Mouse (Mus musculus) neural tube, embryonic 15.5 days (tissue): Measurements from ENCODE around the gene Shoc2. TPM values are rescaled to one million over a fixed set of nuclear protein-coding genes. Genes with fewer than 3 reads are reported as not detected.

Experiments used
- ATAC-seq: fragments of 200-750 bp; cut with Nextera tagmentation; 2 replicates; pipeline ENCODE4 v1.8.0; 2017; ENCODE audit warnings: mild to moderate bottlenecking, moderate TSS enrichment, moderate library complexity; ENCODE audit not compliant: low FRiP score
- H3K27ac ChIP-seq: fragments of 300-500 bp; sonication (generic); replicated peaks from 2 replicates; pipeline ENCODE4 v1.5.1; 2015; ENCODE audit warnings: mild to moderate bottlenecking, inconsistent platforms
- H3K27me3 ChIP-seq: fragments of 300-500 bp; sonication (generic); replicated peaks from 2 replicates; pipeline ENCODE4 v1.6.1; 2015; ENCODE audit warnings: inconsistent platforms
- H3K36me3 ChIP-seq: fragments of 300-500 bp; sonication (generic); 2 replicates; pipeline ENCODE4 v1.6.1; 2015; ENCODE audit warnings: inconsistent platforms
- H3K4me1 ChIP-seq: fragments of 300-500 bp; sonication (generic); 2 replicates; pipeline ENCODE4 v1.6.1; 2015; ENCODE audit warnings: inconsistent platforms
- H3K4me2 ChIP-seq: fragments of 300-500 bp; sonication (generic); 2 replicates; pipeline ENCODE4 v1.6.1; 2015; ENCODE audit warnings: inconsistent platforms, mild to moderate bottlenecking, moderate library complexity
- H3K4me3 ChIP-seq: fragments of 300-500 bp; sonication (generic); replicated peaks from 2 replicates; pipeline ENCODE4 v1.5.1; 2015; ENCODE audit warnings: mild to moderate bottlenecking, inconsistent platforms
- H3K9ac ChIP-seq: fragments of 300-500 bp; sonication (generic); replicated peaks from 2 replicates; pipeline ENCODE4 v1.6.1; 2015; ENCODE audit warnings: mild to moderate bottlenecking, inconsistent platforms
- H3K9me3 ChIP-seq: fragments of 300-500 bp; sonication (generic); replicated peaks from 2 replicates; pipeline ENCODE4 v1.6.1; 2016; ENCODE audit warnings: inconsistent platforms
- WGBS: fragments of 180-500 bp; shearing (Covaris S2); methylation state at CpG from one replicate; pipeline ENCODE4 v1.1.7; 2015; ENCODE audit warnings: mixed read lengths; 5-methylcytosine and 5-hydroxymethylcytosine counted together
- polyA plus RNA-seq: library from polyadenylated mRNA; unstranded; fragments of >200 nt; fragmentation: Nextera tagmentation; extraction: Ambion mirVana; gene quantifications from 2 replicates; pipeline ENCODE4 v1.2.1, GENCODE M21; 2015

Gene Shoc2
- polyA plus RNA-seq: 58.4 and 59.4 TPM in 2 replicates

DNA sequence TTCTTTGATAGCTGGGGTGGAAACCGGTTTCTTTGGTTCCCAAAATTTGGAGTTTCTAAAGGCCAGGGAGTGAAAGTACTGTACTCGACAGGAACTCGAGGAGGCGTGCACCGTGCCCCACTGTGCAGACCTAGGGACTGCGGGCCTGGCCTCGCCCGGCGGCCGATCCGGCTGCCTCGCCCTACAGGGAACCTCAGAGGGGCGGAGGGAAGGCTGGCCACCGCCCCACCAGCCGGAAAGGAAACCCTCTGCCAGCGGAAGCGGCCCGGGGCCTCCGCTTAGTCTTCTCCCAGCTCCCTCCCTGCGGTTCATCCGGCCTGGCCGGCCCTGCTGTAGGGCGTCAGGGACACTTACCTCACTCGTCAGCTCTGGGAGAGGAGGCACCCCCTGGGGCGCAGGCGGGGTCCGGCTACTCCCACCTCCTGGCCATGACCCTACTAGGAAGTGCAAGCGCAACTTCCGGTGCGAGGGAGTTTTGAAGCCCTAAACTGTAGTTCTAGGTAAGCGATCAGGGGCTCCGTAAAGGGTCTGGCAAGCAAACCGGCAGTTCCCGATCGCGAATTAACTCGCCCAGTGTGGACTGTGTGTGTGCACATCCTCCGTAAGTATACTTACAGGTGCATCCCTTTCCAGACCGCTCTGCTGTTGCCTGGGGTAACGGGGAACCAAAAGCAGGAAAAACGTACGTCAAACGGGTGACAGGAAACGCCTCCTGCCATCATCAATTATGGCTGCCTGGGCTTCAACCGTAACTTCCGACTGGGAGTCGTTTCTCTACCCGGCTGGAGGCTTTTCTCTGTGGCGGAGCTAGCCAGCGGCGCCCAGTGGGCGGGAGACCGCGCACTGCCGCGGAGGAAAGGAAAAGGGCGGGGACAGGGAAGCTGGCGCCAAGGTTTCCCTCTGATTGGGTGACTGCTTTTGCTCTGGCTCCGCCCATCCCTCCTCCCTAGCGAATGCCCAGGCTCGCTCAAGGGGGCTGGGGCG is at the start of gene Shoc2, which contains the start of gene Bbip1:
Gene Shoc2, plus strand, starts transcription at position 505 of the 984 bp plus-strand sequence.
Gene Bbip1, minus strand, starts transcription at position 826 of the 984 bp plus-strand sequence.
- Histone ChIP-seq H3K9me3 (no peaks in the 10 kb centered on the region), H3K4me3 (peak within 1 kb of the TSS; percentile 95), H3K27ac (peak within 1 kb of the TSS; percentile 99), H3K4me1 (peaks cover 22% of the 10 kb centered on the region), H3K27me3 (no peaks in the 10 kb centered on the region), H3K4me2 (peak within 1 kb of the TSS; percentile 67), H3K9ac (peak within 1 kb of the TSS; percentile 94), H3K36me3 (no peaks in the 10 kb centered on the region)
- peak; percentile 96 for ATAC-seq
- under 1% methylated on average over 60 of the region's 62 CpGs for WGBS

GRCm38 (mm10) chr19:53894538-53895121 is 49.5 kb upstream of the Shoc2 start:
- H3K4me1 ChIP-seq: 0 out of 2 replicates have a peak, but pooled peaks cover 6% of the 10 kb centered on the region
- 0 out of 2 replicates have a peak, but pooled peaks cover 2% of the 10 kb centered on the region for H3K27me3 ChIP-seq
- no peak overlapping the region for H3K4me2 ChIP-seq
- ATAC-seq: no peak
- H3K36me3 ChIP-seq: no peaks in the 10 kb centered on the region
- 75% methylated on average over 12 of the region's 12 CpGs for WGBS
- H3K9me3 ChIP-seq: no peaks in the 10 kb centered on the region
- H3K27ac ChIP-seq: no peak overlapping the region; the same call in 1 of the 2 replicates
- no peak overlapping the region for H3K9ac ChIP-seq
- no peak overlapping the region for H3K4me3 ChIP-seq

GRCm38 (mm10) chr19:53898046-53898445 is 46.1 kb upstream of the Shoc2 start:
- WGBS: 87% methylated on average over 5 of the region's 5 CpGs
- no peak for ATAC-seq
- H3K27me3 ChIP-seq: 0 out of 2 replicates have a peak, but pooled peaks cover 2% of the 10 kb centered on the region
- H3K27ac ChIP-seq: no peak overlapping the region
- H3K4me2 ChIP-seq: no peak overlapping the region
- no peaks in the 10 kb centered on the region for H3K9me3 ChIP-seq
- peaks cover 11% of the 10 kb centered on the region for H3K4me1 ChIP-seq
- no peaks in the 10 kb centered on the region for H3K36me3 ChIP-seq
- H3K4me3 ChIP-seq: no peak overlapping the region
- H3K9ac ChIP-seq: no peak overlapping the region

- WGBS: 79% methylated on average over 4 of the region's 4 CpGs
- no peaks in the 10 kb centered on the region for H3K36me3 ChIP-seq
- 0 out of 2 replicates have a peak, but pooled peaks cover 2% of the 10 kb centered on the region for H3K27me3 ChIP-seq
- no peak for ATAC-seq
- H3K4me1 ChIP-seq: peaks cover 11% of the 10 kb centered on the region
- H3K27ac ChIP-seq: no peak overlapping the region
- no peak overlapping the region for H3K4me3 ChIP-seq
- H3K9ac ChIP-seq: no peak overlapping the region
- no peaks in the 10 kb centered on the region for H3K9me3 ChIP-seq
- H3K4me2 ChIP-seq: no peak overlapping the region
Measured at GRCm38 (mm10) chr19:53898498-53898897, 45.6 kb upstream of the Shoc2 start.

- Histone ChIP-seq H3K36me3 (no peaks in the 10 kb centered on the region), H3K4me3 (no peak overlapping the region), H3K27me3 (0 out of 2 replicates have a peak, but pooled peaks cover 2% of the 10 kb centered on the region), H3K4me1 (peaks cover 11% of the 10 kb centered on the region), H3K4me2 (no peak overlapping the region), H3K27ac (no peak overlapping the region), H3K9me3 (no peaks in the 10 kb centered on the region), H3K9ac (no peak overlapping the region)
- no peak for ATAC-seq
- WGBS: 85% methylated on average over 25 of the region's 25 CpGs
Measured at GRCm38 (mm10) chr19:53898970-53899900, 44.9 kb upstream of the Shoc2 start.

- H3K4me1 ChIP-seq: peaks cover 18% of the 10 kb centered on the region
- no peak for ATAC-seq
- H3K27me3 ChIP-seq: 0 out of 2 replicates have a peak, but pooled peaks cover 2% of the 10 kb centered on the region
- no peak overlapping the region for H3K4me2 ChIP-seq
- no peaks in the 10 kb centered on the region for H3K36me3 ChIP-seq
- H3K4me3 ChIP-seq: no peak overlapping the region
- no peak overlapping the region for H3K9ac ChIP-seq
- H3K9me3 ChIP-seq: no peaks in the 10 kb centered on the region
- WGBS: 88% methylated on average over 14 of the region's 14 CpGs
- no peak overlapping the region for H3K27ac ChIP-seq
Measured at GRCm38 (mm10) chr19:53899941-53900610, 44.0 kb upstream of the Shoc2 start.

GRCm38 (mm10) chr19:53901931-53902738 is 42.0 kb upstream of the Shoc2 start:
- Histone ChIP-seq H3K36me3 (no peaks in the 10 kb centered on the region), H3K9me3 (no peaks in the 10 kb centered on the region), H3K27me3 (0 out of 2 replicates have a peak, but pooled peaks cover 2% of the 10 kb centered on the region), H3K9ac (peak overlapping the region; percentile 77; the same call in 1 of the 2 replicates), H3K4me3 (peak overlapping the region; percentile 96), H3K27ac (peak overlapping the region; percentile 92), H3K4me2 (peak overlapping the region; percentile 79), H3K4me1 (peaks cover 28% of the 10 kb centered on the region)
- WGBS: 69% methylated on average over 15 of the region's 15 CpGs
- no peak; the same call in 1 of the 2 replicates for ATAC-seq

DNA sequence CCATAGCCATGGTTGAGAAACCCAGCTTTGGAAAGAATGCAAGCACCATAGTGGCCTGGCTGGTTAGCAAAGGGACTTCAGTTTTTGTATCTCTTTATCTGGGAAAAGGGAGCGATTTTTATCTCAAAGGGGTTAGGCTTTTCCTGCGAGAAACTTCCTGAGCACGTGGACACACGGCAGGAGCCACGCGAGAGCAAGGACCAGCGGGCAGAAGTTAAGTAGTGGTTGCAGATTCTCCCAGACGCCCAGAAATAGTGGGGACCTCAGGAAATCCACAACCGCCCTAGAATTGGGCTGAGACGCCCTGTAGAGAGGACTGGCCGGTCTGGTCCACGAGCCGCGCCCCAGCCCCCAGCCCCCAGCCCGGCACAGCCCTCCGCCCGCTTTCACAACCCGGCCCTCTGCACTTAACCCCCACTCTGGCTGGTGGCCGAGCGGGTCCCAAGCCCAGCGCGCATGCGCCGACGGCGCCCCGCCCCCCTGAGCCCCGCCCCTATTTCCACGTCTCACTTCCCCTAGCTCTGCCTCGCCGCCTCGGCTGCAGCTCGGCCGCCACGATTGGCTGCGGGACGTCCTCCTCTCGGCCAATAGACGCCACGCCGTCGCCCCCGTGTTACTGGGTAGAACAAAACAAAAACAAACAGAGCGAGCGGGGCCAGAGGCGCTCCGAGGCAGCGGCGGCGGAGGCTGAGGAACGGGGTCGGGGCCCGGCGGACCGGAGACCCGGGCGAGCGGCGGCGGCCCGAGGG is 41.2 kb upstream of the Shoc2 start:
- H3K27ac ChIP-seq: peak overlapping the region; percentile 92
- peak overlapping the region; percentile 96 for H3K4me3 ChIP-seq
- peaks cover 28% of the 10 kb centered on the region for H3K4me1 ChIP-seq
- H3K9me3 ChIP-seq: no peaks in the 10 kb centered on the region
- ATAC-seq: peak; percentile 98
- H3K4me2 ChIP-seq: peak overlapping the region; percentile 79
- no peaks in the 10 kb centered on the region for H3K36me3 ChIP-seq
- 0 out of 2 replicates have a peak, but pooled peaks cover 2% of the 10 kb centered on the region for H3K27me3 ChIP-seq
- under 1% methylated on average over 61 of the region's 61 CpGs for WGBS
- H3K9ac ChIP-seq: peak overlapping the region; percentile 89

DNA sequence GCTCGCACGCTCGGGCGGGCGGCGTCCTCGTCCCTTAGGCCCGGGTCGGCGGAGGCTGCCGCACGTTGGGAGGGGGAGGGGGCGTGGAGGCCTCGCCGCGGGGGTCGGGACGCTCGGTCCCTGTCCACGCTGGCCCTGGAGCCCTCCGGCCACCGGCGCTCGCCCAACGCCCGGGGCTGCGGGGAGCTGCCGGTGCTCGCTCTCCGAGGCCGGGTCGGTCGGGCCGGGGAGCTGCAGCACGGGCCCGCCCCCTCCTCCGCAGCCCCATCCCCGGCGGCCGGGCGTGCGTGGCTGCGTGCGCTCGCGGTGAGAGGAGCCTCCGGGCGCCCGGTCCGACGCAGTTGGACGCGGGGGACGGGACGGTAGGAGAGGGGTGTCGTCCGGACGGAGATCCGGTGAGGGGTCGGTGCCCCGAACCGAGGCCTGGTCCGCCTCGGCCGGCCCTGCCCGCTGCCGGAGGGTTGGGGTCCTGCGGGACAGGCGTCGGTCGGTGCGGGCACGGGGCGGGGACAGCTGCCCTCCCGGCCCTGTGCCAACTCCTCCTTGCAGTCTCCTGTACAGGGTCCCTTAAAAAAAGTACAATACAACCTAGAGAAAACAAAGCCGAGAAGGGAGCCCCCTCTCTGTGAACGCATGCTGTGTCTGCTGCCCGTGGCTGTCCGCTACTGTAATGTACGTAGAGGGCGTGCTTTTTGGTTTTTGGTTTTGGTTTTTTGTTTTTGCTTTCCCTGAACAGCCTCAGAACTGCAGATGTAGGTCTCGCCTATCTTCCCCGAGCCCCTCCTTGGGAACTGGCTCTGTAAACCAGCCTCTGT is 40.4 kb upstream of the Shoc2 start:
- H3K27ac ChIP-seq: peak overlapping the region; percentile 92
- H3K27me3 ChIP-seq: 0 out of 2 replicates have a peak, but pooled peaks cover 2% of the 10 kb centered on the region
- peak; percentile 75 for ATAC-seq
- H3K9me3 ChIP-seq: no peaks in the 10 kb centered on the region
- H3K4me1 ChIP-seq: peaks cover 31% of the 10 kb centered on the region
- under 1% methylated on average over 52 of the region's 83 CpGs for WGBS
- H3K4me3 ChIP-seq: peak overlapping the region; percentile 96
- peak overlapping the region; percentile 79 for H3K4me2 ChIP-seq
- 0 out of 2 replicates have a peak, but pooled peaks cover 3% of the 10 kb centered on the region for H3K36me3 ChIP-seq
- H3K9ac ChIP-seq: peak overlapping the region; percentile 89
